Mouse (Mus musculus): ENCODE measurements around the gene Kcne2. TPM values are rescaled to one million over a fixed set of nuclear protein-coding genes. Genes with fewer than 3 reads are reported as not detected.

Kcne2 gene
- polyA plus RNA-seq, 1 experiment = not detected

- H3K27me3 ChIP-seq (ENCODE audit: control insufficient read depth, insufficient read depth, insufficient read length) = peaks cover 31% of the 10 kb centered on the region
These were observed 16.7 kb upstream of the Kcne2 start for GRCm38 (mm10) chr16:92275526-92275925.

GRCm38 (mm10) chr16:92282671-92283070 lies 9.5 kb upstream of the Kcne2 start:
- Histone ChIP-seq H3K4me2 (ENCODE audit: low read depth) (no peak overlapping the region), H3K4me3 (no peak overlapping the region), H3K79me2 (ENCODE audit: control insufficient read depth, insufficient read depth) (no peaks in the 10 kb centered on the region), H3ac (ENCODE audit: control insufficient read depth, insufficient read length) (no peak overlapping the region), H3K27me3 (ENCODE audit: control insufficient read depth, insufficient read depth, insufficient read length) (peaks cover 16% of the 10 kb centered on the region), H3K36me3 (ENCODE audit: control insufficient read depth, insufficient read depth) (no peaks in the 10 kb centered on the region)
- TF ChIP-seq SRF (IDR thresholded peaks at IDR 0.05; ENCODE audit: control insufficient read depth, insufficient read length, low read depth) (no peak), MYOD1 (IDR thresholded peaks at IDR 0.05; ENCODE audit: control insufficient read depth in 1 of 3, insufficient read length in 2 of 3, low read depth in 2 of 3) (no peak), MYOG (IDR thresholded peaks at IDR 0.05; ENCODE audit: control insufficient read depth in 1 of 3, insufficient read depth in 1 of 3, insufficient read length in 2 of 3, low read depth in 2 of 3) (no peak), TCF12 (IDR thresholded peaks at IDR 0.05; ENCODE audit: insufficient read depth, poor library complexity, severe bottlenecking) (no peak), CEBPB (IDR thresholded peaks at IDR 0.05; ENCODE audit: insufficient read depth, poor library complexity, severe bottlenecking) (no peak), E2F4 (IDR thresholded peaks at IDR 0.05; ENCODE audit: insufficient read depth) (no peak), TCF3 (IDR thresholded peaks at IDR 0.05; ENCODE audit: insufficient read length, low read depth) (no peak), POLR2AphosphoS2 (IDR thresholded peaks at IDR 0.05; ENCODE audit: insufficient read length, low read depth) (no peak), USF1 (IDR thresholded peaks at IDR 0.05; ENCODE audit: low read depth) (no peak), REST (IDR thresholded peaks at IDR 0.05; ENCODE audit: insufficient read depth, insufficient read length) (no peak), MAX (IDR thresholded peaks at IDR 0.05; ENCODE audit: low read depth) (no peak)

More at GRCm38 (mm10) chr16:92275526-92275925, 16.7 kb upstream of the Kcne2 start:
- Histone ChIP-seq H3K4me3 (no peak overlapping the region), H3K36me3 (ENCODE audit: control insufficient read depth, insufficient read depth) (no peaks in the 10 kb centered on the region), H3ac (ENCODE audit: control insufficient read depth, insufficient read length) (no peak overlapping the region), H3K79me2 (ENCODE audit: control insufficient read depth, insufficient read depth) (no peaks in the 10 kb centered on the region), H3K4me2 (ENCODE audit: low read depth) (no peak overlapping the region)
- no peak for TF ChIP-seq MAX (IDR thresholded peaks at IDR 0.05; ENCODE audit: low read depth)
- no peak for TF ChIP-seq MYOG (IDR thresholded peaks at IDR 0.05; ENCODE audit: control insufficient read depth in 1 of 3, insufficient read depth in 1 of 3, insufficient read length in 2 of 3, low read depth in 2 of 3)
- TF ChIP-seq CEBPB (IDR thresholded peaks at IDR 0.05; ENCODE audit: insufficient read depth, poor library complexity, severe bottlenecking) = no peak
- no peak for TF ChIP-seq MYOD1 (IDR thresholded peaks at IDR 0.05; ENCODE audit: control insufficient read depth in 1 of 3, insufficient read length in 2 of 3, low read depth in 2 of 3)
- no peak for TF ChIP-seq POLR2A (IDR thresholded peaks at IDR 0.05; ENCODE audit: insufficient read length, low read depth)
- TF ChIP-seq TCF3 (IDR thresholded peaks at IDR 0.05; ENCODE audit: insufficient read length, low read depth) = no peak
- no peak for TF ChIP-seq SRF (IDR thresholded peaks at IDR 0.05; ENCODE audit: control insufficient read depth, insufficient read length, low read depth)
- no peak for TF ChIP-seq E2F4 (IDR thresholded peaks at IDR 0.05; ENCODE audit: insufficient read depth)
- no peak for TF ChIP-seq USF1 (IDR thresholded peaks at IDR 0.05; ENCODE audit: low read depth)

GRCm38 (mm10) chr16:92285068-92285467 lies 7.1 kb upstream of the Kcne2 start:
- Histone ChIP-seq H3K79me2 (ENCODE audit: control insufficient read depth, insufficient read depth) (no peaks in the 10 kb centered on the region), H3K4me3 (no peak overlapping the region), H3K36me3 (ENCODE audit: control insufficient read depth, insufficient read depth) (no peaks in the 10 kb centered on the region), H3K27me3 (ENCODE audit: control insufficient read depth, insufficient read depth, insufficient read length) (peaks cover 9% of the 10 kb centered on the region), H3ac (ENCODE audit: control insufficient read depth, insufficient read length) (no peak overlapping the region), H3K4me2 (ENCODE audit: low read depth) (no peak overlapping the region)
- TF ChIP-seq POLR2A (IDR thresholded peaks at IDR 0.05; ENCODE audit: insufficient read length, low read depth) = no peak
- TF ChIP-seq TCF12 (IDR thresholded peaks at IDR 0.05; ENCODE audit: insufficient read depth, poor library complexity, severe bottlenecking) = no peak
- TF ChIP-seq MAX (IDR thresholded peaks at IDR 0.05; ENCODE audit: low read depth) = no peak
- no peak for TF ChIP-seq USF1 (IDR thresholded peaks at IDR 0.05; ENCODE audit: low read depth)
- TF ChIP-seq E2F4 (IDR thresholded peaks at IDR 0.05; ENCODE audit: insufficient read depth) = no peak
- no peak for TF ChIP-seq REST (IDR thresholded peaks at IDR 0.05; ENCODE audit: insufficient read depth, insufficient read length)
- TF ChIP-seq TCF3 (IDR thresholded peaks at IDR 0.05; ENCODE audit: insufficient read length, low read depth) = no peak
- no peak for TF ChIP-seq MYOG (IDR thresholded peaks at IDR 0.05; ENCODE audit: control insufficient read depth in 1 of 3, insufficient read depth in 1 of 3, insufficient read length in 2 of 3, low read depth in 2 of 3)
- TF ChIP-seq POLR2AphosphoS2 (IDR thresholded peaks at IDR 0.05; ENCODE audit: insufficient read length, low read depth) = no peak
- no peak for TF ChIP-seq CEBPB (IDR thresholded peaks at IDR 0.05; ENCODE audit: insufficient read depth, poor library complexity, severe bottlenecking)
- no peak for TF ChIP-seq SRF (IDR thresholded peaks at IDR 0.05; ENCODE audit: control insufficient read depth, insufficient read length, low read depth)
- TF ChIP-seq MYOD1 (IDR thresholded peaks at IDR 0.05; ENCODE audit: control insufficient read depth in 1 of 3, insufficient read length in 2 of 3, low read depth in 2 of 3) = no peak

- TF ChIP-seq MAX (IDR thresholded peaks at IDR 0.05; ENCODE audit: low read depth) (no peak), POLR2A (IDR thresholded peaks at IDR 0.05; ENCODE audit: insufficient read length, low read depth) (no peak)
- Histone ChIP-seq H3K4me2 (ENCODE audit: low read depth) (peak overlapping the region; percentile 12), H3ac (ENCODE audit: control insufficient read depth, insufficient read length) (no peak overlapping the region), H3K36me3 (ENCODE audit: control insufficient read depth, insufficient read depth) (no peaks in the 10 kb centered on the region), H3K27me3 (ENCODE audit: control insufficient read depth, insufficient read depth, insufficient read length) (peaks cover 14% of the 10 kb centered on the region), H3K4me3 (no peak overlapping the region), H3K79me2 (ENCODE audit: control insufficient read depth, insufficient read depth) (no peaks in the 10 kb centered on the region)
These were observed 5.6 kb upstream of the Kcne2 start for GRCm38 (mm10) chr16:92286609-92287008.

GRCm38 (mm10) chr16:92288778-92289177 lies 3.4 kb upstream of the Kcne2 start:
- Histone ChIP-seq H3K79me2 (ENCODE audit: control insufficient read depth, insufficient read depth) (no peaks in the 10 kb centered on the region), H3K36me3 (ENCODE audit: control insufficient read depth, insufficient read depth) (no peaks in the 10 kb centered on the region), H3K4me3 (no peak overlapping the region), H3K27me3 (ENCODE audit: control insufficient read depth, insufficient read depth, insufficient read length) (peaks cover 28% of the 10 kb centered on the region), H3K4me2 (ENCODE audit: low read depth) (no peak overlapping the region), H3ac (ENCODE audit: control insufficient read depth, insufficient read length) (no peak overlapping the region)
- TF ChIP-seq MYOD1 (IDR thresholded peaks at IDR 0.05; ENCODE audit: control insufficient read depth in 1 of 3, insufficient read length in 2 of 3, low read depth in 2 of 3) (peak in 1 of 3 experiments; percentile 29), MAX (IDR thresholded peaks at IDR 0.05; ENCODE audit: low read depth) (no peak), MYOG (IDR thresholded peaks at IDR 0.05; ENCODE audit: control insufficient read depth in 1 of 3, insufficient read depth in 1 of 3, insufficient read length in 2 of 3, low read depth in 2 of 3) (peak in 1 of 3 experiments; percentile 19)

All from myocyte (in vitro differentiated cells).